Mouse (Mus musculus) forebrain, postnatal 0 days (tissue): ENCODE data around the gene Hyal2. TPM values are rescaled to one million over a fixed set of nuclear protein-coding genes. Genes with fewer than 3 reads are reported as not detected.
A peak's percentile ranks its signal among the peaks of the same experiment; 100 is the strongest.

Source experiments
- ATAC-seq: fragments of 200-750 bp; cut with Nextera tagmentation; 2 replicates; pipeline ENCODE4 v1.8.0; 2017; ENCODE audit warnings: mild to moderate bottlenecking, moderate library complexity
- DNase-seq: peaks from one replicate; pipeline ENCODE4 v3.0.0-alpha.2; 2015
- H3K27ac ChIP-seq: fragments of 300-500 bp; sonication (generic); 2 replicates; pipeline ENCODE4 v1.5.1; 2014; ENCODE audit warnings: low read depth, mild to moderate bottlenecking, antibody characterized with exemption, low read length, moderate library complexity, mixed read lengths
- H3K27me3 ChIP-seq: fragments of 300-500 bp; sonication (generic); 2 replicates; pipeline ENCODE4 v1.6.1; 2014; ENCODE audit warnings: mild to moderate bottlenecking, low read length, mixed read lengths; ENCODE audit not compliant: insufficient read depth
- H3K36me3 ChIP-seq: fragments of 300-500 bp; sonication (generic); 2 replicates; pipeline ENCODE4 v1.6.1; 2014; ENCODE audit warnings: mild to moderate bottlenecking, moderate library complexity; ENCODE audit not compliant: insufficient read depth
- H3K4me1 ChIP-seq: fragments of 300-500 bp; sonication (generic); 2 replicates; pipeline ENCODE4 v1.6.1; 2014; ENCODE audit warnings: antibody characterized with exemption; ENCODE audit not compliant: insufficient read depth
- H3K4me2 ChIP-seq: fragments of 300-500 bp; sonication (generic); 2 replicates; pipeline ENCODE4 v1.6.1; 2014; ENCODE audit warnings: low read depth, mild to moderate bottlenecking, moderate library complexity
- H3K4me3 ChIP-seq: fragments of 300-500 bp; sonication (generic); 2 replicates; pipeline ENCODE4 v1.5.1; 2014; ENCODE audit warnings: low read depth, low read length, mixed read lengths
- H3K9ac ChIP-seq: fragments of 300-500 bp; sonication (generic); 2 replicates; pipeline ENCODE4 v1.6.1; 2014; ENCODE audit warnings: mild to moderate bottlenecking
- H3K9me3 ChIP-seq: fragments of 300-500 bp; sonication (generic); 2 replicates; pipeline ENCODE4 v1.6.1; 2016; ENCODE audit warnings: low read length
- CTCF ChIP-seq: sonication (generic); IDR thresholded peaks from 2 replicates; pipeline ENCODE4 v1.5.1; 2016; ENCODE audit warnings: antibody characterized with exemption, control low read depth, low read depth
- WGBS: fragments of 180-500 bp; shearing (Covaris S2); extraction: QIAGEN DNeasy Blood & Tissue Kit; methylation state at CpG from one replicate; pipeline ENCODE4 v1.1.7; 2014; 5-methylcytosine and 5-hydroxymethylcytosine counted together
- polyA plus RNA-seq: library from polyadenylated mRNA; unstranded; fragments of >200 nt; fragmentation: Nextera tagmentation; extraction: Ambion mirVana; gene quantifications from 2 replicates; pipeline ENCODE4 v1.2.1, GENCODE M21; 2015
- total RNA-seq: library from RNA; depleted of rRNA; stranded (reverse); fragments of >200 nt; gene quantifications from 2 replicates; pipeline ENCODE4 v1.2.3, GENCODE M21; 2014

Gene Hyal2
- total and polyA plus RNA-seq, 2 experiments from 2014 or later: 43.1 to 51.5 TPM

GRCm38 (mm10) chr9:107596619-107597569 lies 29.1 kb downstream of the Hyal2 start:
- Histone ChIP-seq H3K27ac (no peak overlapping the region), H3K36me3 (peaks cover 22% of the 10 kb centered on the region), H3K4me2 (no peak overlapping the region), H3K4me3 (no peak overlapping the region), H3K27me3 (no peaks in the 10 kb centered on the region), H3K9me3 (no peaks in the 10 kb centered on the region), H3K4me1 (no peaks in the 10 kb centered on the region), H3K9ac (no peak overlapping the region)
- no peak for DNase-seq
- TF ChIP-seq CTCF: no peak
- no peak for ATAC-seq
- WGBS: 86% methylated on average over 11 of the region's 11 CpGs

- no peaks in the 10 kb centered on the region for H3K4me1 ChIP-seq
- no peaks in the 10 kb centered on the region for H3K9me3 ChIP-seq
- no peak overlapping the region for H3K27ac ChIP-seq
- peaks cover 9% of the 10 kb centered on the region for H3K36me3 ChIP-seq
- no peak overlapping the region for H3K4me3 ChIP-seq
- no peak for TF ChIP-seq CTCF
- H3K27me3 ChIP-seq: no peaks in the 10 kb centered on the region
- DNase-seq (no peak), ATAC-seq (no peak)
- H3K4me2 ChIP-seq: no peak overlapping the region
- WGBS: 74% methylated on average over 5 of the region's 5 CpGs
- H3K9ac ChIP-seq: no peak overlapping the region
Measured at GRCm38 (mm10) chr9:107598385-107598784, 30.6 kb downstream of the Hyal2 start.

GRCm38 (mm10) chr9:107599433-107599832 lies 31.7 kb downstream of the Hyal2 start:
- no peaks in the 10 kb centered on the region for H3K27me3 ChIP-seq
- WGBS: 90% methylated on average over 9 of the region's 9 CpGs
- no peak for TF ChIP-seq CTCF

GRCm38 (mm10) chr9:107599842-107600241 lies 32.1 kb downstream of the Hyal2 start:
- Histone ChIP-seq H3K4me1 (no peaks in the 10 kb centered on the region), H3K27ac (no peak overlapping the region), H3K27me3 (no peaks in the 10 kb centered on the region), H3K36me3 (no peaks in the 10 kb centered on the region), H3K9ac (no peak overlapping the region), H3K9me3 (no peaks in the 10 kb centered on the region), H3K4me3 (no peak overlapping the region), H3K4me2 (no peak overlapping the region)
- no peak for TF ChIP-seq CTCF
- 82% methylated on average over 14 of the region's 14 CpGs for WGBS
- peak; percentile 25 for DNase-seq
- ATAC-seq: no peak

More at GRCm38 (mm10) chr9:107599433-107599832, 31.7 kb downstream of the Hyal2 start:
- Histone ChIP-seq H3K4me2 (no peak overlapping the region), H3K27ac (no peak overlapping the region), H3K4me1 (no peaks in the 10 kb centered on the region), H3K9me3 (no peaks in the 10 kb centered on the region), H3K36me3 (no peaks in the 10 kb centered on the region), H3K4me3 (no peak overlapping the region), H3K9ac (no peak overlapping the region)
- ATAC-seq: no peak
- DNase-seq: no peak

GRCm38 (mm10) chr9:107600745-107601144 lies 33.0 kb downstream of the Hyal2 start:
- no peaks in the 10 kb centered on the region for H3K9me3 ChIP-seq
- H3K27me3 ChIP-seq: no peaks in the 10 kb centered on the region
- no peaks in the 10 kb centered on the region for H3K4me1 ChIP-seq
- 77% methylated on average over 12 of the region's 12 CpGs for WGBS
- no peak overlapping the region for H3K4me2 ChIP-seq
- no peak overlapping the region for H3K4me3 ChIP-seq
- no peak overlapping the region for H3K27ac ChIP-seq
- no peak for ATAC-seq
- no peaks in the 10 kb centered on the region for H3K36me3 ChIP-seq
- DNase-seq: no peak
- no peak for TF ChIP-seq CTCF
- no peak overlapping the region for H3K9ac ChIP-seq

GRCm38 (mm10) chr9:107601275-107601674 lies 33.5 kb downstream of the Hyal2 start:
- Histone ChIP-seq H3K9me3 (no peaks in the 10 kb centered on the region), H3K27ac (no peak overlapping the region), H3K4me1 (no peaks in the 10 kb centered on the region), H3K4me2 (no peak overlapping the region), H3K27me3 (no peaks in the 10 kb centered on the region), H3K4me3 (no peak overlapping the region), H3K36me3 (no peaks in the 10 kb centered on the region), H3K9ac (no peak overlapping the region)
- TF ChIP-seq CTCF: no peak
- ATAC-seq (no peak), DNase-seq (no peak)
- WGBS: 86% methylated on average over 11 of the region's 11 CpGs

- Histone ChIP-seq H3K4me3 (no peak overlapping the region), H3K27ac (peak overlapping the region; percentile 6; the same call in 1 of the 2 replicates), H3K9me3 (no peaks in the 10 kb centered on the region), H3K4me2 (no peak overlapping the region), H3K9ac (no peak overlapping the region), H3K27me3 (no peaks in the 10 kb centered on the region), H3K36me3 (no peaks in the 10 kb centered on the region), H3K4me1 (no peaks in the 10 kb centered on the region)
- ATAC-seq: peak; percentile 91
- peak; percentile 99 for TF ChIP-seq CTCF
- peak; percentile 95 for DNase-seq
- 12% methylated on average over 10 of the region's 10 CpGs for WGBS
Measured at GRCm38 (mm10) chr9:107602068-107602648, 34.4 kb downstream of the Hyal2 start.
